Mouse (Mus musculus): Measurements from ENCODE around the gene Dpp6.

DNA sequence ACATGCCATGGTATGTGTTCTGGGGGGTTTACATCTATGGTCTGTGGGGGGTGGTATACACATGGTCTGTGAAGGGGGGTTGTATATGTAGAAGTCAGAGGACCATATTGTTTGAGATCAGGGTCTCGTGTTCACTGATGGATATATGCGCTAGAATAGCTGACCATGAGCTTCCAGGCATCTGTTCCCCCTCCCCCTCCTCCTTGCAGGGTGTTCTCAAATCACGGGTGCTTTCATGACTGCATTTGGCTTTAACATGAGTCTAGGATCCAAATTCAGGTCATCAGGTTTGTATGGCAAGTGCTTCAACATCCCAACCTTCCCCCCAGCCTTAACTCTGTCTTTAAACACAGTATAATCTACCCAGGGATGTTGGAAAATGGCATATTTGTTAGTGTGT, 448.3 kb downstream of the Dpp6 start:
- TF ChIP-seq CTCF (IDR thresholded peaks at IDR 0.05; ENCODE audit: control insufficient read depth, insufficient read depth, insufficient read length): no peak
- TF ChIP-seq FOSL1 (IDR thresholded peaks at IDR 0.05; ENCODE audit: insufficient read depth, low read length, poor library complexity, severe bottlenecking): no peak
- TF ChIP-seq USF1 (IDR thresholded peaks at IDR 0.05; ENCODE audit: low read depth): no peak
- TF ChIP-seq MYOD1 (IDR thresholded peaks at IDR 0.05; ENCODE audit: control insufficient read depth, insufficient read length, low read depth): no peak
- TF ChIP-seq MAX (IDR thresholded peaks at IDR 0.05): no peak
- no peak for TF ChIP-seq MYOG (IDR thresholded peaks at IDR 0.05; ENCODE audit: control insufficient read depth, extremely low read depth, insufficient read length)
- TF ChIP-seq CEBPB (IDR thresholded peaks at IDR 0.05; ENCODE audit: low read depth): no peak

Data from C2C12 (cell line).